Mouse (Mus musculus) limb, embryonic 14.5 days (tissue): ENCODE data around the gene Lpcat2b. TPM values are rescaled to one million over a fixed set of nuclear protein-coding genes. Genes with fewer than 3 reads are reported as not detected.

Experiments
- ATAC-seq: fragments of 200-750 bp; cut with Nextera tagmentation; 2 replicates; pipeline ENCODE4 v1.8.0; 2017; ENCODE audit warnings: low read depth, moderate number of reproducible peaks, moderate TSS enrichment; ENCODE audit not compliant: low FRiP score
- DNase-seq: peaks from one replicate; pipeline ENCODE4 v3.0.0-alpha.2; 2015; ENCODE audit warnings: low spot score
- H3K27ac ChIP-seq: fragments of 300-500 bp; sonication (generic); replicated peaks from 2 replicates; pipeline ENCODE4 v1.5.1; 2014; ENCODE audit warnings: low read depth, mild to moderate bottlenecking, low read length, moderate library complexity, mixed read lengths
- H3K27me3 ChIP-seq: fragments of 300-500 bp; sonication (generic); 2 replicates; pipeline ENCODE4 v1.6.1; 2014; ENCODE audit warnings: low read length, mixed read lengths; ENCODE audit not compliant: control insufficient read depth, insufficient read depth
- H3K36me3 ChIP-seq: fragments of 300-500 bp; sonication (generic); 2 replicates; pipeline ENCODE4 v1.6.1; 2014; ENCODE audit warnings: mild to moderate bottlenecking, low read length, moderate library complexity, mixed read lengths; ENCODE audit not compliant: control insufficient read depth, insufficient read depth
- H3K4me1 ChIP-seq: fragments of 300-500 bp; sonication (generic); 2 replicates; pipeline ENCODE4 v1.6.1; 2014; ENCODE audit warnings: antibody characterized with exemption, low read length, mixed read lengths; ENCODE audit not compliant: control insufficient read depth, insufficient read depth
- H3K4me2 ChIP-seq: fragments of 300-500 bp; sonication (generic); replicated peaks from 2 replicates; pipeline ENCODE4 v1.6.1; 2014; ENCODE audit warnings: low read depth, mild to moderate bottlenecking, low read length, moderate library complexity; ENCODE audit not compliant: severe bottlenecking
- H3K4me3 ChIP-seq: fragments of 300-500 bp; sonication (generic); replicated peaks from 2 replicates; pipeline ENCODE4 v1.5.1; 2014; ENCODE audit warnings: low read length
- H3K9ac ChIP-seq: fragments of 300-500 bp; sonication (generic); 2 replicates; pipeline ENCODE4 v1.6.1; 2014; ENCODE audit warnings: mild to moderate bottlenecking, low read depth, low read length, moderate library complexity; ENCODE audit not compliant: severe bottlenecking
- H3K9me3 ChIP-seq: fragments of 300-500 bp; sonication (generic); 2 replicates; pipeline ENCODE4 v1.6.1; 2016; ENCODE audit warnings: low read length; ENCODE audit not compliant: control insufficient read depth
- POLR2A ChIP-seq: fragments of 200-500 bp; IDR thresholded peaks from 2 replicates; pipeline ENCODE4 v1.8.0; 2012; ENCODE audit warnings: inconsistent platforms, mild to moderate bottlenecking, moderate library complexity, borderline replicate concordance; ENCODE audit not compliant: insufficient read depth, insufficient read length; ENCODE audit errors: extremely low read depth
- WGBS: fragments of 180-500 bp; shearing (Covaris S2); extraction: QIAGEN DNeasy Blood & Tissue Kit; methylation state at CpG from one replicate; pipeline ENCODE4 v1.1.7; 2014; 5-methylcytosine and 5-hydroxymethylcytosine counted together
- polyA plus RNA-seq, 2 experiments: library from polyadenylated mRNA; depleted of rRNA in 1 of 2; stranded (reverse) in 1 of 2; unstranded in 1 of 2; fragments of >200 nt; fragmentation: Nextera tagmentation in 1 of 2; extraction: Ambion mirVana in 1 of 2; gene quantifications; 2 replicates each; pipeline versions ENCODE4 v1.2.1 to v1.2.3; 2012 to 2014

Lpcat2b gene
- polyA plus RNA-seq, 2 experiments = not detected

DNA sequence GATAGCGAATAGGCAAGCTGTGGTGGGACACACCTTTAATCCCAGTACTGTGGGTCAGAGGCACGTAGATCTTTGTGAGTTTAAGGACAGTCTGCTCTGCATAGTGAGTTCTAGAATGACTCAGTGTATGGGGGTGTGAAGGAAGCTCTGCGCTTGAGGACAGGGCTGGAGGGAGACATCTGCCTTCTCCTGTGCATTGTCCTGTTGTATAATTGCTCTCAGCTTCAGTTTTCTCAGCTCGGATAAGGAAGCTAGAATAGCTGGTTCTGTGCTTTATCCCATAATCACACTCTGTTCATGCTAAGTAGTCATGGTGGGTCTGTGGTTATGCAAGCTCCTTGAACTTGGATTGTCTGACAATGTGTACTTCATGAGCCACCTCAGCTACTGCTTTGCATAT, 17.4 kb downstream of the Lpcat2b start:
- DNase-seq (no peak), ATAC-seq (no peak)
- Histone ChIP-seq H3K36me3 (peaks cover 7% of the 10 kb centered on the region; the same call in 1 of the 2 replicates), H3K27me3 (no peaks in the 10 kb centered on the region), H3K9me3 (no peaks in the 10 kb centered on the region), H3K4me2 (no peak overlapping the region), H3K4me1 (no peaks in the 10 kb centered on the region), H3K27ac (no peak overlapping the region), H3K9ac (no peak overlapping the region), H3K4me3 (no peak overlapping the region)
- WGBS = 90% methylated on average over 4 of the region's 4 CpGs
- TF ChIP-seq POLR2A = no peak

DNA sequence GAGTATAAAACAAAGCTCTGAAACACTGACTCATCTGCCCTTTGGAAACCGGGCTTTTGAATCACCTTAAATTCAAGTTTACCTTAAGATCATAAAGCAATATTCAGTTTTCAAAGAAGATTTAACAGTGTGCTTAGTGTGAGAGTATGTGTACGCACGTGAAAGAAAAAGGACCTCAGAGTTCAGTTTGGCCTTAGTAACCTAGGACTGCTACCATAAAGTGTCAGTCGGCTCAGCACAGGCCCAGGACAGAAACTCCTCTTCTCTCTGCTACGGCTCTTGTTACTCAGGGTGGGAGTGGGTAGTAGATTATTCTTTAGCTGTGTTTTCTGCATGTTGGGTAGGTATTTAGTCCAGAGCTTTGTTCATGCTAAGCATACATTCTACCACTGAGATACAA, 18.3 kb downstream of the Lpcat2b start:
- Histone ChIP-seq H3K9me3 (no peaks in the 10 kb centered on the region), H3K36me3 (peaks cover 7% of the 10 kb centered on the region; the same call in 1 of the 2 replicates), H3K27ac (no peak overlapping the region), H3K4me2 (no peak overlapping the region), H3K4me3 (no peak overlapping the region), H3K9ac (no peak overlapping the region), H3K27me3 (no peaks in the 10 kb centered on the region), H3K4me1 (no peaks in the 10 kb centered on the region)
- no peak for DNase-seq
- no peak for TF ChIP-seq POLR2A
- 89% methylated on average over 5 of the region's 5 CpGs for WGBS
- ATAC-seq = no peak

DNA sequence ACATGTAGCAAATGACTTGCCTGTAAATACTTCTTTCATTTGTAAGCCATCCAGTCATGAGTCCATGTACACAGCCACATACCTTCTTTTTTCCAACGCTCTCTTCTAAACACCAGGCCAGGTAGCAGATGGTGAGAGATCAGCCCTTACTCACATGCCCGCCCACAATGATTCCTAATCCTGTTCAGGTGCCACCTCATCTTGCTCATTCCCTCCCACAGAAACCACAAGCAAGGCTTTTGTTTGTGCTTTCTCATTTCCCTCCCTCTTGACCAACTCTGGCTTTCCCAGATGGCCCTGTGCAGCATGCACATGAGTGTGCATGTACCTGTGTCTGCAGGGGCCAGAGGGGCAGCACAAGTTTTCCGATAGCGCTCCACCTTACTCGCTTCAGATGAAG, 18.9 kb downstream of the Lpcat2b start:
- DNase-seq (no peak), ATAC-seq (no peak)
- Histone ChIP-seq H3K4me1 (no peaks in the 10 kb centered on the region), H3K27ac (no peak overlapping the region), H3K9ac (no peak overlapping the region), H3K36me3 (peaks cover 9% of the 10 kb centered on the region; the same call in 1 of the 2 replicates), H3K9me3 (no peaks in the 10 kb centered on the region), H3K4me3 (no peak overlapping the region), H3K27me3 (no peaks in the 10 kb centered on the region), H3K4me2 (no peak overlapping the region)
- WGBS = 96% methylated on average over 5 of the region's 5 CpGs
- no peak for TF ChIP-seq POLR2A

DNA sequence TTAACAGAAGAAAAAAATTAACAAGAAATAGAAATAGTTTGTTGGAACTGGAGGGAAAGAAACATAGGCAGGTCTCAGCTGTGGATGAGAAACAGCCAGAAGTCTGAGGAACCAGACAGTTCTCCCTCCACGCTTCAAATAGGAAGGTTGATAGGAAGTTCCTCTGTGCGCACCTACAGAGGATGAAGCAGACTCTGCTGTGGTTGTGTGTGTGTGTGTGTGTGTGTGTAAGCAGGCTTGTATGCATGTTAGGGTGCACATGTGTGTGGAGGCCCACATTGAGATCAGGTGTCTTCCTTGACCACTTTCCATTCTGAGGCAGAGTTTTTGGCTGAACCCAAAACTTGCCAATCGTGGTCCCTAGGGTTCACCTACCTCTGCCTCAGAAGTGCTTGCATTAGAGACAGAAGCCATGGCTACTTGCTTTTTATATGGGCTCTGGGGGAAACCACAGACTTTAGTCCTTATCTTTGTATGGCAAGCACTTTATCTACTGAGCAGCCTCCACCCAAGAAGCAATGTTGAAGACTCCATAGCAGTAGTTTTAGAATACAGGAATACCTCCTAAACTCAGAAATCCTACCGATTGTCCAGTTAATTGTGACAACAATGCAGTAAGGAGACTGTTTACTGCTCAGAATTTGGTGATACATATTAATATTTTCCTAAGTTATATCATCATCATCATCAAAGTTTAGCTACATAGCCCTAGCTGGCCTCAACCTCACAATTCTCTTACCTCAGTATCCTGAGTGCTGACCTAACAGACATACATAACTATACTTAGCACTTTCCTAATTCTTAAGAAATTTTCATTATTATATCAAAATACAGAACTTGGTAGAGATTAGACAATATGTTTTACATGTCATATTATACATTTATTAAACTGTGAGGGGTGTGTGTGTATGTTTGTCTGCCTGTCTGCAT, 31.1 kb downstream of the Lpcat2b start:
- no peaks in the 10 kb centered on the region for H3K4me1 ChIP-seq
- no peak overlapping the region for H3K4me3 ChIP-seq
- ATAC-seq (no peak), DNase-seq (no peak)
- no peaks in the 10 kb centered on the region for H3K9me3 ChIP-seq
- WGBS = 88% methylated on average over 4 of the region's 4 CpGs
- H3K27me3 ChIP-seq = no peaks in the 10 kb centered on the region
- no peak overlapping the region for H3K27ac ChIP-seq
- no peak for TF ChIP-seq POLR2A
- H3K9ac ChIP-seq = no peak overlapping the region
- peaks cover 6% of the 10 kb centered on the region; the same call in 1 of the 2 replicates for H3K36me3 ChIP-seq
- H3K4me2 ChIP-seq = no peak overlapping the region

DNA sequence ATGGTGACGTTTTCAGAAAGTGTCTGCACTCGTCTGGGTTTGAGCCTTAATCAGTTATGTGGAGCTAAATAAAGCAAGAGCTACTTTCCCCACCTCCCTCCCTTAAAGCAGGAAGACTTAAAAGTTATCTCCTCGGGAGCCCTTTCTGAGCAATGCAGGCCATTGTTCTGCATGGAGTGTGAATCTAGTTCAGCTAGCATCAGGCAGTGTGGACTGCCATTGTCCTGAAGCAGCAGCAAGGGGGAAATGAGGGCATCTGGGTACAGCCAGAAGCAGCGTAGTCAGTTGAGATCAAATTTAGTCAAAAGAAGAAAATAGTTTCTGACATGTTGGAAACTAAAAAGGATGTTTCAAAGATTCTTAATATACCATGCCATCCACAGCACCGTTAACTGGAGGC, 35.2 kb downstream of the Lpcat2b start:
- no peak for ATAC-seq
- no peak overlapping the region for H3K4me3 ChIP-seq
- H3K4me1 ChIP-seq = no peaks in the 10 kb centered on the region
- no peak overlapping the region for H3K4me2 ChIP-seq
- no peaks in the 10 kb centered on the region for H3K9me3 ChIP-seq
- no peak for TF ChIP-seq POLR2A
- no peak overlapping the region for H3K27ac ChIP-seq
- no peaks in the 10 kb centered on the region for H3K27me3 ChIP-seq
- H3K9ac ChIP-seq = no peak overlapping the region
- WGBS = 56% methylated on average over 5 of the region's 5 CpGs
- H3K36me3 ChIP-seq = peaks cover 10% of the 10 kb centered on the region
- no peak for DNase-seq
